Mouse (Mus musculus) Patski (cell line): ENCODE measurements at regions not wholly inside any gene's neighbourhood (a gene's known extent, or its start where the extent isn't known, plus 50 kb on each side); places are given as distances from the start of the nearest gene placed in this dataset.

Source experiments
- ATAC-seq: fragments of 100-300 bp; one replicate; pipeline ENCODE4 v1.8.0; 2021
- CTCF ChIA-PET: fragments of 350-600 bp; sonication (Branson Sonifier 250); formaldehyde crosslinking; loops from one replicate; lab custom pipeline; 2022; ENCODE audit warnings: inconsistent platforms; lab: Charles Lee
- POLR2A ChIA-PET: fragments of 350-600 bp; sonication (Branson Sonifier 250); formaldehyde crosslinking; loops from one replicate; lab custom pipeline; 2022; ENCODE audit warnings: antibody characterized with exemption, inconsistent platforms; lab: Charles Lee
- DNase-seq: peaks from one replicate; pipeline ENCODE4 v3.0.0-alpha.2; 2011; ENCODE audit warnings: low read depth, low spot score
- H3K27me3 ChIP-seq: fragments of 371-371 bp; one replicate; pipeline ENCODE4 v1.5.1; 2021
- CTCF ChIP-seq: fragments of 100-300 bp; IDR thresholded peaks from one replicate; pipeline ENCODE4 v1.5.1; 2021
- in situ Hi-C: fragments of 300-500 bp; cut with MboI; formaldehyde crosslinking; loops from 3 replicates; pipeline ENCODE4 v1.11.1; 2018; ENCODE audit warnings: low pct_unique_long_range_greater_than_20kb, mixed read lengths

DNA sequence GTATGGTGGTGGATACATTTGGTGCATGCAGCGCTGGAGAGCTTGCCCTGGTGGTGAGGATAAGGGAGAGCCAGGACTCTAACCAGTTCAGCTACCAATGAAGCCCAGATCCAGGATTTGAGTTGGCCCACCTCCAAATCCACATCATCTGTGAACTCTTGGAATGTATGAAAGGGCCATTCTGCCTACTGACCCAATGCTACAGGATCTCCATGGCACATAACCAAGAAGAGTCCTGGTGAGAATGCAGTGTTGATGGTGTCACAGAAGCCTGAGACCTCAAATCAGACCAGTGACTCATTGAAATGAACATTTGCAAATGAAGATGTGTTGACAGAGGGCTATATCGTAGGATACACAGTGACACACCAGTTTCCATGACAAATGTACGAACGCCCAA lies 121.0 kb upstream of the Slitrk5 start:
- CTCF ChIA-PET, result interaction anchor here (2.0 kb wide), 1 partner anchor 10 kb away, joined by 4 read pairs; no protein-coding TSS in a partner anchor
- in situ Hi-C loops, result no loop called here
- H3K27me3 ChIP-seq, result no peaks in the 10 kb centered on the region
- POLR2A ChIA-PET, result no interaction called here
- ATAC-seq, result no peak
- TF ChIP-seq CTCF, result no peak
- DNase-seq, result no peak

DNA sequence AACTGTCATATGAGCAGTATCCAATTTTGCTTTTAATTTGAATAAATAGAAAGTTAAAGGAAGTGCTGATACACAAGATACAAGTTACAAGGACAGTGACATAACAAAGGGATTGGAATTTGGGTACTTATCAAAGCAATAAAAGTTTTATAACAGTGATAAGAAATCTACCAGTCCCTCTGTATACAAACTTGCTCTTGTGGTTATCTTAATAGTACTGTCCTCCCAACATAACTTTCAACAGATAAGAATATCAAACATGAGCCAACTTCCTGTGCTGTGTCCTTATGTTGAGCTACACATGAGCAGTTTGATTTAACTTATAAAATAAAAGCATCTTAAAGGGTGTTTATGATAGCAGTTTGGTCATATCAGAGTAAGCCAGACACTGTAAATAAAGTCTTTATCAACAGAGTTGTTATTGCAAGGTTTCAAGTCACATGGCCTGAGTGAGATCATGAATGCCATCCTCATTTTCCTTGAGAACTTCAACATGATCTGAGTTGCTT lies 105.5 kb upstream of the Slitrk5 start:
- ATAC-seq (no peak), DNase-seq (no peak)
- H3K27me3 ChIP-seq, result no peaks in the 10 kb centered on the region
- ChIA-PET POLR2A (no interaction called here), CTCF (no interaction called here)
- TF ChIP-seq CTCF, result no peak
- in situ Hi-C loops, result no loop called here

DNA sequence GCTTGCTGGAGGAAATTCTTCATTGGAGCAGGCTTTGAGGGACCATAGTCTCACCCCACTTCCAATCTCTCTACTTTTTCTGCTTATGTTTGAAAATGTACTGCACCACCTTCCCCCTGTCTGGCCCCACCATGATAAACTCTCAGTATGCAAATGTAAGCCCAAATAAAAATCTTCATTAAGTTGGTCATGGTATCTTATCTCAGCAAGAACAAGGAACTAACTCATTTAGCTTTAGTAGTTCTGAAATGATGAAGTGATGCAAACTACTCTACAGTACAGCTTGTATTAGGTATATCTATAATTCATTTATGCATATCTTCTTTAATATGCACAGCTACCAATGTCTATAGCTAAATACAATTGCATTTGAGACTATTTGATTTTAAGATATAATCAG lies 97.4 kb upstream of the Slitrk5 start:
- CTCF ChIA-PET, result no interaction called here
- in situ Hi-C loops, result no loop called here
- DNase-seq (no peak), ATAC-seq (no peak)
- no peak for TF ChIP-seq CTCF
- no peaks in the 10 kb centered on the region for H3K27me3 ChIP-seq
- POLR2A ChIA-PET, result no interaction called here

DNA sequence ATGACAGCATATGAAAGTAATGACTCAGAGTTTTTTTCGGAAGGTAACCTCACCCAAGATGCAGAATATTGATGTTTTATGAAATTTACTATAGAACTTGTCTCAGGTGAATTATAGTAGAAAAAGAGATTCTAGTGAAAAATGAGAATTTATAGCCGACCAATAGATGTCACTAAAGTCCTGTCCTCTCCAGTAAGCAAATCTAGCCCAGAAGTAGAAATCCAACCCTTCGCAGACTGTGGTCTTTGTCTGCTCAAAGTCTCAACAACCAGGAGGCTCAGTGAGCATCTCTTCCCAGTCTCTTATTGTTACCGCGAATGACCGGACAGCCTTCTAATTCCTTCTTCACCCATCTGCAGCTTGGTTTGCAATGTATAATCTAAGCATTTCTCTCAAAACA lies 91.8 kb upstream of the Slitrk5 start:
- ChIA-PET POLR2A (no interaction called here), CTCF (no interaction called here)
- no peak for DNase-seq
- ATAC-seq, result no peak
- TF ChIP-seq CTCF, result no peak
- no peaks in the 10 kb centered on the region for H3K27me3 ChIP-seq
- in situ Hi-C loops, result no loop called here

DNA sequence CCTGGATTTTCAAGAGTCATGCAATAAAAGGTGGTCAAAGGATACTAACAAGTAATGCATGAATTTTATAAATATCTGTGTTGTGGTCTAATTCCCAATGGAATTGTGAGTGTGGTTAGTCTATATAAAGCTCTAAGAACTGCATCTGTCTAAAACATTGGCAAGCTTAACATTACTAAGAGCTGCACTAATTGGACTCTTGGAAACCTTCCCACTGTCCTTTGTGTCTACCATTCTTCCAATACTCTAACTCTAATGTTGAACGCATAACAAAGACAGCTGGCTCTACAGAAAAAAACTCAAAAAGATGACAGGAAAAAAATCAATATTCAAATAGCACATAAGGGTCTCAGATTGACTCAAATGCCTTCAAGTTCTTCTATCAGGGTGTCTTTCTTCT lies 58.1 kb upstream of the Slitrk5 start:
- no peaks in the 10 kb centered on the region for H3K27me3 ChIP-seq
- ChIA-PET POLR2A (no interaction called here), CTCF (interaction anchor here (1.1 kb wide), 1 partner anchor 123 kb away, joined by 3 read pairs; no protein-coding TSS in a partner anchor)
- no peak for DNase-seq
- no peak for ATAC-seq
- TF ChIP-seq CTCF, result no peak
- in situ Hi-C loops, result no loop called here

DNA sequence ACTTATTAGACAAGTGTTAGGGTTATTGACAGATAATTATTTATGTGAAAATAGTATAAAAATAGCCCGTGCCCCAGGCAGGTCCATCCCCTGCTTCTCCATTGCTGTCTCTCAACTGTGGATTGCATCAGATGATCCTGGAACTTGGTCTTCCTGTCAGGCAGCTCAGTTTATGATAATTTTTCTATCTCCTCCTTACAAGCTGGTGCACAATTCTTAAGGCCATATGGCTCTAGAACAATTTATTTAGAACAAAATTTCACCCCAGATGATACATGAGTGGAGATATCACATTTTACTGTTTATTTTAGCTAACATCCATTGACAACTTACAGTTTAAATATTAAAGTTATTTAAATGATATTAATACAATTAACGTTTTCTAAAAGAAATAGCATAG lies 54.1 kb upstream of the Slitrk5 start:
- POLR2A ChIA-PET, result no interaction called here
- ATAC-seq (no peak), DNase-seq (no peak)
- CTCF ChIA-PET, result no interaction called here
- H3K27me3 ChIP-seq, result no peaks in the 10 kb centered on the region
- in situ Hi-C loops, result no loop called here
- TF ChIP-seq CTCF, result no peak
